Mouse (Mus musculus) naive thymus-derived CD4-positive, alpha-beta T cell, adult 5 months (primary cell): Measurements from ENCODE around the gene Gtpbp10. TPM values are rescaled to one million over a fixed set of nuclear protein-coding genes. Genes with fewer than 3 reads are reported as not detected.

Experiments used
- polyA plus RNA-seq: library from polyadenylated mRNA; unstranded; fragments of 100-300 nt; shearing (Covaris generic); gene quantifications from one replicate; pipeline ENCODE4 v1.2.1, GENCODE M21; 2017

The Gtpbp10 gene
- 6.9 TPM for polyA plus RNA-seq

DNA sequence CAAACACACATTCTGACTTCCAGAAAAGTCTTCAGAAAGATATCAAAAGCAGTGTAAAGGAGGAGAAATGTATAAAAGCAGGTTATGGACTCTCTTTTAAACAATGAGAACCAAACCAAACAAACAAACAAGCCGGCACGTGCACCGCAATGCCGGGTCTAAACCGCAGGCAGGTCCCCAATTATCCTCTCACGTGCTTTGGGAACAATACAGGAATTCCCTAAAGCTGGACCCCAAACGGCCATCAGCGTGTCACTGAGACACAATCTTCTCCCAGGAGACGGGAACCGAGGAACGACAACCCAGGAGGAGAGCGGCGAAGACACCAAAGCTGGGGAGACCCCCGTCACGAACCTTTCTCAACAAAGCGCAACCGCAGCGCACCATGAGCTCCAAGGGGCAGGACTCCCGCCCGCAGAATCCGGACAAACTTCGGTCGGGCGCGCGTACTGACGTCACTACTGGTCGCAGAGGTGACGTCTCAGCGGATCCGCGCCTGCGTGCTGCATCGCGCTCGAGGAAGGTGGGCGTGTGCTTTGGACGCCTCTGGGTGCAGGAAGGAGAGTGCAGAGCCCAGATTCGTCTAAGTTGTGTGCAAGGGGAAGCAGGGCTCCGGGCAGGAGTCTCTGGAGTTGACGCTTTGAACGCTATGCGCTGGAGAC is at the start of gene Gtpbp10:
TSS of gene Gtpbp10 (minus strand) at position 460 of the 662 bp plus-strand sequence.

GRCm38 (mm10) chr5:5573749-5574317 is 14.5 kb upstream of the Gtpbp10 start, which contains the start of gene Gm8773:
Gm8773 (plus strand) TSS chr5:5573799.

DNA sequence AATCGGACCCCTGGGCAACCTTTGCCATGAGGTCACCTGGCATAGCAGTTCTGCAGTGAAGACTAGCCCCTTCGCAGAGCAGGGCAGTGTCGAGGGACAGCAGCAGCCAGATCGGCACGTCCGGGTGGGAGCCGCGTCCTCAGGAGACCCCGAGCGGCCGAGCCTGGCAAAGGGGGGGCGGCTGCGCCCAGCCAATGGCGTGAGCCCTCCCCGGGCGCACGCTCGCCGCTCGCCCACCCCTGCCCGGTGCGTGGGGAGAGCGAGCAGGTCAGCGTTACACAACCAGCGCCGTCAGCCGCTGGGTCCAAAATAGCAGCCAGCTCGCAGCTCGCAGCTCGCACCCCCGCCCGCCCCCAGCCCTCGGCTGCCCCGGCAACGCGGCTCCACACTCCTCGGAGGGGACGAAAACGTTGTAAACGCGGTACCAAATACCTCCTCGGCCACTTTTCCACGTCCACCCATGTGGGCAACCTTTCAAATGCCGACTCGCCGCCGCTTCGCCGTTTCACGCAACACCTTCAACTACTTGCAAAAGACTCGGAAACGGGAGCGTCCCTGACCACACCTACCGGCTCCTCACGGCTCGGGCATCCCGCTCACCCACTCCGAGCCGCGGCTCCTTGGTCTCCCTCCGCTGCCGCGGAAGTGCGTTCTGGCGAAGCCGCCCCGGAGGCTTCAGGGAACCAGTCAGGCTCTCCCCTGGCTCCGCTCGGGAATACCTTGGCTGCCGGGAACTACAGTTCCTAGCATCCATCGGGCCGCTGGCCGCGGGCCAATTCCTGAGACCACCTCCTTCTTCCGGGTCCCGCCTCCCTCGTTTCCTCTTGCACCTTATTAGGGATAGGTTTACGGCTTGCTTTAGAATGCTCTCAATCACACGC is 44.9 kb downstream of the Gtpbp10 start, which contains the start of gene Cldn12:
TSS of gene Cldn12 (minus strand) at position 763 of the 881 bp plus-strand sequence.

Other genes starting within 250 kb of the Gtpbp10 start
- gene Cdk14, start 139.2 kb downstream of the Gtpbp10 start, polyA plus RNA-seq: 0.37 TPM
- not detected for gene 1700015F17Rik, start 80.4 kb downstream of the Gtpbp10 start, polyA plus RNA-seq
- gene Cldn12, start 44.6 kb downstream of the Gtpbp10 start, polyA plus RNA-seq: 0.71 TPM
- gene Gm8773, start 14.3 kb upstream of the Gtpbp10 start, polyA plus RNA-seq: not detected
- not detected for gene Cfap69, start 104.7 kb upstream of the Gtpbp10 start, polyA plus RNA-seq
- gene Steap2, start 135.0 kb upstream of the Gtpbp10 start, polyA plus RNA-seq: 0.06 TPM
- gene Steap1, start 189.8 kb upstream of the Gtpbp10 start, polyA plus RNA-seq: not detected